Mouse (Mus musculus) testis, adult 2 months (tissue): ENCODE results near the gene Galntl6. TPM values are rescaled to one million over a fixed set of nuclear protein-coding genes. Genes with fewer than 3 reads are reported as not detected.

Experiments used
- H3K27ac ChIP-seq: fragments of 200-500 bp; 2 replicates; pipeline ENCODE4 v1.5.1; 2012; ENCODE audit warnings: low read depth, low read length; ENCODE audit not compliant: control insufficient read depth, insufficient read depth
- H3K27me3 ChIP-seq: fragments of 200-500 bp; 2 replicates; pipeline ENCODE4 v1.6.1; 2012; ENCODE audit warnings: mild to moderate bottlenecking, low read length, moderate library complexity; ENCODE audit not compliant: control insufficient read depth, insufficient read depth
- H3K36me3 ChIP-seq: fragments of 200-500 bp; 2 replicates; pipeline ENCODE4 v1.6.1; 2012; ENCODE audit warnings: mild to moderate bottlenecking, low read length; ENCODE audit not compliant: control insufficient read depth, insufficient read depth
- H3K4me1 ChIP-seq: fragments of 200-500 bp; 2 replicates; pipeline ENCODE4 v1.6.1; 2012; ENCODE audit warnings: low read length; ENCODE audit not compliant: control insufficient read depth, insufficient read depth
- H3K4me3 ChIP-seq: fragments of 200-500 bp; 2 replicates; pipeline ENCODE4 v1.5.1; 2012; ENCODE audit warnings: low read depth, mild to moderate bottlenecking, low read length, moderate library complexity, mixed read lengths; ENCODE audit not compliant: control insufficient read depth
- CTCF ChIP-seq: fragments of 200-500 bp; IDR thresholded peaks from 2 replicates; pipeline ENCODE4 v1.5.1; 2012; ENCODE audit warnings: low read depth, mild to moderate bottlenecking, inconsistent platforms, low read length, moderate library complexity; ENCODE audit not compliant: control insufficient read depth, insufficient read depth, insufficient replicate concordance
- POLR2A ChIP-seq: fragments of 200-500 bp; IDR thresholded peaks from 2 replicates; pipeline ENCODE4 v1.6.1; 2012; ENCODE audit warnings: low read depth, mild to moderate bottlenecking, inconsistent platforms, low read length, moderate library complexity; ENCODE audit not compliant: control insufficient read depth
- polyA plus RNA-seq: library from polyadenylated mRNA; depleted of rRNA; stranded (reverse); fragments of >200 nt; gene quantifications from 2 replicates; pipeline ENCODE4 v1.2.3, GENCODE M21; 2012

Gene Galntl6
- polyA plus RNA-seq, 1 experiment = 39.9 TPM

GRCm38 (mm10) chr8:58396500-58396899 is 515.9 kb downstream of the Galntl6 start:
- Histone ChIP-seq H3K36me3 (no peaks in the 10 kb centered on the region), H3K4me3 (no peak overlapping the region), H3K4me1 (no peaks in the 10 kb centered on the region), H3K27me3 (no peaks in the 10 kb centered on the region), H3K27ac (no peak overlapping the region)
- TF ChIP-seq CTCF (no peak), POLR2A (no peak)

GRCm38 (mm10) chr8:58395879-58396278 is 516.6 kb downstream of the Galntl6 start:
- TF ChIP-seq POLR2A = no peak
- TF ChIP-seq CTCF = no peak
- Histone ChIP-seq H3K36me3 (no peaks in the 10 kb centered on the region), H3K27me3 (no peaks in the 10 kb centered on the region), H3K27ac (no peak overlapping the region), H3K4me1 (no peaks in the 10 kb centered on the region), H3K4me3 (no peak overlapping the region)

- Histone ChIP-seq H3K4me3 (no peak overlapping the region), H3K27me3 (no peaks in the 10 kb centered on the region), H3K36me3 (no peaks in the 10 kb centered on the region), H3K4me1 (no peaks in the 10 kb centered on the region), H3K27ac (no peak overlapping the region)
- TF ChIP-seq POLR2A (no peak), CTCF (no peak)
These were observed 540.1 kb downstream of the Galntl6 start for GRCm38 (mm10) chr8:58372389-58372788.

- Histone ChIP-seq H3K4me1 (no peaks in the 10 kb centered on the region), H3K27ac (no peak overlapping the region), H3K4me3 (no peak overlapping the region), H3K27me3 (no peaks in the 10 kb centered on the region), H3K36me3 (no peaks in the 10 kb centered on the region)
- TF ChIP-seq CTCF (no peak), POLR2A (no peak)
These were observed 540.5 kb downstream of the Galntl6 start for GRCm38 (mm10) chr8:58371979-58372378.

- Histone ChIP-seq H3K27ac (no peak overlapping the region), H3K36me3 (no peaks in the 10 kb centered on the region), H3K4me3 (no peak overlapping the region), H3K27me3 (no peaks in the 10 kb centered on the region), H3K4me1 (no peaks in the 10 kb centered on the region)
- TF ChIP-seq POLR2A = no peak
- TF ChIP-seq CTCF = no peak
These were observed 581.3 kb downstream of the Galntl6 start for GRCm38 (mm10) chr8:58331151-58331550.

GRCm38 (mm10) chr8:58313482-58313881 is 599.0 kb downstream of the Galntl6 start:
- no peak overlapping the region for H3K27ac ChIP-seq
- H3K27me3 ChIP-seq = no peaks in the 10 kb centered on the region
- TF ChIP-seq POLR2A = no peak
- TF ChIP-seq CTCF = no peak
- H3K36me3 ChIP-seq = no peaks in the 10 kb centered on the region
- H3K4me1 ChIP-seq = no peaks in the 10 kb centered on the region
- H3K4me3 ChIP-seq = no peak overlapping the region

- H3K4me1 ChIP-seq = no peaks in the 10 kb centered on the region
- H3K4me3 ChIP-seq = no peak overlapping the region
- no peaks in the 10 kb centered on the region for H3K27me3 ChIP-seq
- no peaks in the 10 kb centered on the region for H3K36me3 ChIP-seq
- TF ChIP-seq CTCF = no peak
- TF ChIP-seq POLR2A = no peak
- no peak overlapping the region for H3K27ac ChIP-seq
These were observed 621.0 kb downstream of the Galntl6 start for GRCm38 (mm10) chr8:58291487-58291886.

- Histone ChIP-seq H3K27ac (no peak overlapping the region), H3K27me3 (no peaks in the 10 kb centered on the region), H3K36me3 (no peaks in the 10 kb centered on the region), H3K4me3 (no peak overlapping the region), H3K4me1 (no peaks in the 10 kb centered on the region)
- TF ChIP-seq POLR2A = no peak
- TF ChIP-seq CTCF = no peak
These were observed 622.4 kb downstream of the Galntl6 start for GRCm38 (mm10) chr8:58290080-58290479.
